Mouse (Mus musculus) common myeloid progenitor, adult 5-6 weeks (primary cell): ENCODE measurements around the gene Hspg2. TPM values are rescaled to one million over a fixed set of nuclear protein-coding genes. Genes with fewer than 3 reads are reported as not detected.

ENCODE experiments used
- ATAC-seq: replicated peaks from 2 replicates; pipeline ENCODE4 v1.8.0; 2016; ENCODE audit warnings: low read depth, mild to moderate bottlenecking, moderate TSS enrichment, inconsistent platforms; ENCODE audit not compliant: poor library complexity, severe bottlenecking
- total RNA-seq: library from RNA; stranded (forward); fragments of 200-1000, 187-1606 nt; gene quantifications from 2 replicates; pipeline ENCODE4 v1.2.3, GENCODE M21; 2017

The Hspg2 gene
- total RNA-seq, 1 experiment from 2014 or later = under 0.01 TPM

DNA sequence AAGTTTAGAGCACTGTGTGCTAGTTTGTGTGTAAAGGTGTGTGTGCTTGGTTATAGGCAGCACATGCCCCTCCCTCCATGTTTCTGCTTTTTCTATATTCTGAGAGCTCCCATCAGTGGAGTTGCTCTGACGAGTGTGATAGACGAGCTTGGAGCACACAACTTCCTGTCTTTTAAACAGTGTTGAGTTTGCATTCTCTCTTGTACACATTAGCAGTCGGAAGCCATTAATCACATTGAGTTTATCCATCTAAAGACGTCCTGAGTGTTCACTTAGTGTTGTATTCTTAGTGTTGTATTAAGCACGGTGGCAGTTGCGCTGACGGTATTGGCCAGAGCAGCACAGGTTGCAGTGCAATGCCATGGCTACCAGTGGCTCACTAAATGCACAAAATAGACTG is 140.7 kb downstream of the Hspg2 start:
- ATAC-seq = peak; percentile 19

DNA sequence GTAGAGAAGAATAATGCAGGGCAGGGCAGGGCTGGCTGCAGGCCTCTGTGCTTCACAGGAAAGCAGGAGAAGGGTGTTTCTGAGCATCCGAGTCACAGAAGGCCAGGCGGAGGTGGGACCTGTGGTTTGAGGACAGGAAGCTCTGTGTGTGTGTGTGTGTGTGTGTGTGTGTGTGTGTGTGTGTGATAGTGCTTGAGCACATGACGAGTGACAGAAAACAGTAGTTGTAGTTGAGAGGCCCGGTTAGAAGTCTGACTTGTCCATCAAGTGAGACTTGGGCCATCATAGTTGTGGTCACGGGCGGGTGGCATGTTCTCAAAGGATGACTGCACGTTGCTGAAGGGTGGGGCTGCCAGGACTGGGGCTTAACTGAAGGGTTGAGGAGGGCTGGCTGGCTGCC is 141.1 kb downstream of the Hspg2 start:
- ATAC-seq = peak; percentile 94

DNA sequence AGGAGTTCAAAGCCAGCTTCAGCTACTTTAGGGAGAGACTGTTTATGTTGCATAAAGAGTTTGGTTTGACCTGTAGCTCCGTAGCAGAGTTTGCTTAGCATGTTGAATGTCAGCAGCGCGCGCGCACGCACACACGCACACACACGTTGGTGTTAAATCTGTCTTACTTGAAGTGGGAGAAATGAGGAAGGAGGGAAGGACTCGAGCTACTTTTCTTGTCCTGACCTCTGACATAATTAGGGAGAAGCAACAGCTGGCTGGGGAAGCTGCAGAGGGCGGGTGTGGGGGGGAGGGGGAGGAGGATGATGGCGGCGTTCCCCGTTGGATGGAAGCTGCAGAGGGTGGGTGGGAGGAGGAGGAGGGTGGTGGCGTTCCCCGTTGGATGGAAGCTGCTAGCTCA is 141.7 kb downstream of the Hspg2 start:
- peak; percentile 10 for ATAC-seq

Other genes with a start within 250 kb of the Hspg2 start
- gene Wnt4, start 191.3 kb upstream of the Hspg2 start, total RNA-seq = not detected in 2 replicates
- gene Cdc42, start 111.0 kb upstream of the Hspg2 start, total RNA-seq = 481 and 507 TPM in 2 replicates
- not detected in 2 replicates for gene Cela3a, start 59.0 kb upstream of the Hspg2 start, total RNA-seq
- not detected in 2 replicates for gene Cela3b, start 38.2 kb upstream of the Hspg2 start, total RNA-seq
- not detected in 2 replicates for gene 1700013G24Rik, start 15.5 kb upstream of the Hspg2 start, total RNA-seq
- not detected in 2 replicates for gene Ldlrad2, start 105.8 kb downstream of the Hspg2 start, total RNA-seq
- gene Usp48, start 125.0 kb downstream of the Hspg2 start, total RNA-seq = 150 and 164 TPM in 2 replicates
- 0.09 and 1.4 TPM in 2 replicates for gene Rap1gap, start 196.0 kb downstream of the Hspg2 start, total RNA-seq